Mouse (Mus musculus) intestine, embryonic 16.5 days (tissue): ENCODE measurements around the gene Med7. TPM values are rescaled to one million over a fixed set of nuclear protein-coding genes. Genes with fewer than 3 reads are reported as not detected.

Source experiments
- ATAC-seq: fragments of 200-750 bp; cut with Nextera tagmentation; 2 replicates; pipeline ENCODE4 v1.8.0; 2017; ENCODE audit warnings: moderate TSS enrichment, moderate library complexity
- H3K27ac ChIP-seq: fragments of 300-500 bp; sonication (generic); 2 replicates; pipeline ENCODE4 v1.5.1; 2014; ENCODE audit warnings: mild to moderate bottlenecking, low read length
- H3K27me3 ChIP-seq: fragments of 300-500 bp; sonication (generic); replicated peaks from 2 replicates; pipeline ENCODE4 v1.6.1; 2014; ENCODE audit warnings: low read length, control low read depth, mixed read lengths; ENCODE audit not compliant: control insufficient read depth, insufficient read depth
- H3K36me3 ChIP-seq: fragments of 300-500 bp; sonication (generic); 2 replicates; pipeline ENCODE4 v1.6.1; 2014; ENCODE audit warnings: low read length, control low read depth; ENCODE audit not compliant: control insufficient read depth, insufficient read depth
- H3K4me1 ChIP-seq: fragments of 300-500 bp; sonication (generic); 2 replicates; pipeline ENCODE4 v1.6.1; 2014; ENCODE audit warnings: low read length, control low read depth, mixed read lengths; ENCODE audit not compliant: control insufficient read depth, insufficient read depth
- H3K4me2 ChIP-seq: fragments of 300-500 bp; sonication (generic); 2 replicates; pipeline ENCODE4 v1.6.1; 2014; ENCODE audit warnings: low read depth, low read length, control low read depth
- H3K4me3 ChIP-seq: fragments of 300-500 bp; sonication (generic); 2 replicates; pipeline ENCODE4 v1.5.1; 2014; ENCODE audit warnings: mild to moderate bottlenecking, low read length
- H3K9ac ChIP-seq: fragments of 300-500 bp; sonication (generic); 2 replicates; pipeline ENCODE4 v1.6.1; 2014; ENCODE audit warnings: low read depth, low read length
- H3K9me3 ChIP-seq: fragments of 300-500 bp; sonication (generic); 2 replicates; pipeline ENCODE4 v1.6.1; 2016; ENCODE audit warnings: low read length, control low read depth; ENCODE audit not compliant: control insufficient read depth
- WGBS: fragments of 180-500 bp; shearing (Covaris S2); extraction: QIAGEN DNeasy Blood & Tissue Kit; methylation state at CpG from one replicate; pipeline ENCODE4 v1.1.7; 2014; 5-methylcytosine and 5-hydroxymethylcytosine counted together
- polyA plus RNA-seq: library from polyadenylated mRNA; unstranded; fragments of >200 nt; fragmentation: Nextera tagmentation; extraction: Ambion mirVana; gene quantifications from 2 replicates; pipeline ENCODE4 v1.2.1, GENCODE M21; 2015

Med7 gene
- polyA plus RNA-seq, 1 experiment from 2014 or later: 52.0 TPM

GRCm38 (mm10) chr11:46441774-46442173, 5.0 kb downstream of the Med7 start:
- no peak for ATAC-seq
- no peaks in the 10 kb centered on the region for H3K27me3 ChIP-seq
- no peak overlapping the region for H3K4me2 ChIP-seq
- no peak overlapping the region for H3K27ac ChIP-seq
- peaks cover 3% of the 10 kb centered on the region; the same call in 1 of the 2 replicates for H3K4me1 ChIP-seq
- no peaks in the 10 kb centered on the region for H3K9me3 ChIP-seq
- H3K36me3 ChIP-seq: peaks cover 7% of the 10 kb centered on the region; the same call in 1 of the 2 replicates
- no peak overlapping the region for H3K4me3 ChIP-seq
- 95% methylated on average over 1 of the region's 1 CpGs for WGBS
- no peak overlapping the region for H3K9ac ChIP-seq

GRCm38 (mm10) chr11:46443152-46443551, 6.4 kb downstream of the Med7 start:
- no peaks in the 10 kb centered on the region for H3K4me1 ChIP-seq
- H3K9ac ChIP-seq: no peak overlapping the region
- H3K4me3 ChIP-seq: no peak overlapping the region
- ATAC-seq: no peak
- H3K4me2 ChIP-seq: no peak overlapping the region
- H3K36me3 ChIP-seq: peaks cover 7% of the 10 kb centered on the region; the same call in 1 of the 2 replicates
- no peaks in the 10 kb centered on the region for H3K27me3 ChIP-seq
- 94% methylated on average over 1 of the region's 1 CpGs for WGBS
- H3K27ac ChIP-seq: no peak overlapping the region
- H3K9me3 ChIP-seq: no peaks in the 10 kb centered on the region

- ATAC-seq: no peak
- no peak overlapping the region for H3K4me3 ChIP-seq
- no peaks in the 10 kb centered on the region for H3K4me1 ChIP-seq
- 90% methylated on average over 5 of the region's 5 CpGs for WGBS
- H3K4me2 ChIP-seq: no peak overlapping the region
- peaks cover 7% of the 10 kb centered on the region; the same call in 1 of the 2 replicates for H3K36me3 ChIP-seq
- H3K27ac ChIP-seq: no peak overlapping the region
- H3K27me3 ChIP-seq: no peaks in the 10 kb centered on the region
- H3K9me3 ChIP-seq: no peaks in the 10 kb centered on the region
- no peak overlapping the region for H3K9ac ChIP-seq
These were observed 7.3 kb downstream of the Med7 start for GRCm38 (mm10) chr11:46443979-46444378.

- Histone ChIP-seq H3K9ac (no peak overlapping the region), H3K36me3 (peaks cover 3% of the 10 kb centered on the region; the same call in 1 of the 2 replicates), H3K4me3 (no peak overlapping the region), H3K4me2 (no peak overlapping the region), H3K27me3 (no peaks in the 10 kb centered on the region), H3K9me3 (no peaks in the 10 kb centered on the region), H3K27ac (no peak overlapping the region), H3K4me1 (no peaks in the 10 kb centered on the region)
- WGBS: 89% methylated on average over 6 of the region's 6 CpGs
- ATAC-seq: no peak
These were observed 9.4 kb downstream of the Med7 start for GRCm38 (mm10) chr11:46446150-46446549.

GRCm38 (mm10) chr11:46447644-46448484, 11.1 kb downstream of the Med7 start:
- no peaks in the 10 kb centered on the region for H3K27me3 ChIP-seq
- no peak for ATAC-seq
- WGBS: 78% methylated on average over 13 of the region's 13 CpGs
- no peaks in the 10 kb centered on the region for H3K4me1 ChIP-seq
- H3K4me2 ChIP-seq: no peak overlapping the region
- no peak overlapping the region for H3K27ac ChIP-seq
- H3K4me3 ChIP-seq: no peak overlapping the region
- H3K36me3 ChIP-seq: no peaks in the 10 kb centered on the region
- H3K9me3 ChIP-seq: no peaks in the 10 kb centered on the region
- no peak overlapping the region for H3K9ac ChIP-seq

- Histone ChIP-seq H3K27ac (no peak overlapping the region), H3K27me3 (no peaks in the 10 kb centered on the region), H3K4me1 (no peaks in the 10 kb centered on the region), H3K9ac (no peak overlapping the region), H3K9me3 (no peaks in the 10 kb centered on the region), H3K4me2 (no peak overlapping the region), H3K36me3 (no peaks in the 10 kb centered on the region), H3K4me3 (no peak overlapping the region)
- 78% methylated on average over 11 of the region's 11 CpGs for WGBS
- ATAC-seq: no peak
These were observed 12.8 kb downstream of the Med7 start for GRCm38 (mm10) chr11:46449461-46450080.

GRCm38 (mm10) chr11:46454453-46455045, 17.8 kb downstream of the Med7 start, which contains the start of gene Havcr2:
Gene Havcr2 (plus strand): TSS chr11:46454935.
- 64% methylated on average over 6 of the region's 6 CpGs for WGBS
- no peak within 1 kb of the TSS for H3K4me3 ChIP-seq
- H3K4me1 ChIP-seq: no peaks in the 10 kb centered on the region
- no peak within 1 kb of the TSS for H3K9ac ChIP-seq
- ATAC-seq: no peak
- H3K36me3 ChIP-seq: no peaks in the 10 kb centered on the region
- H3K27me3 ChIP-seq: no peaks in the 10 kb centered on the region
- no peak within 1 kb of the TSS for H3K4me2 ChIP-seq
- no peaks in the 10 kb centered on the region for H3K9me3 ChIP-seq
- no peak within 1 kb of the TSS for H3K27ac ChIP-seq

- Histone ChIP-seq H3K27me3 (no peaks in the 10 kb centered on the region), H3K4me1 (no peaks in the 10 kb centered on the region; the same call in 1 of the 2 replicates), H3K4me3 (no peak overlapping the region), H3K9me3 (no peaks in the 10 kb centered on the region), H3K4me2 (no peak overlapping the region), H3K36me3 (no peaks in the 10 kb centered on the region), H3K27ac (no peak overlapping the region), H3K9ac (no peak overlapping the region)
- ATAC-seq: no peak
- WGBS: 79% methylated on average over 3 of the region's 3 CpGs
These were observed 23.2 kb downstream of the Med7 start for GRCm38 (mm10) chr11:46459960-46460359.

GRCm38 (mm10) chr11:46461362-46461761, 24.6 kb downstream of the Med7 start:
- no peak overlapping the region for H3K27ac ChIP-seq
- 69% methylated on average over 5 of the region's 5 CpGs for whole genome bisulfite sequencing
- H3K27me3 ChIP-seq: no peaks in the 10 kb centered on the region
- H3K4me2 ChIP-seq: no peak overlapping the region
- no peaks in the 10 kb centered on the region for H3K9me3 ChIP-seq
- H3K4me1 ChIP-seq: no peaks in the 10 kb centered on the region; the same call in 1 of the 2 replicates
- H3K4me3 ChIP-seq: no peak overlapping the region
- ATAC-seq: no peak
- no peak overlapping the region for H3K9ac ChIP-seq
- H3K36me3 ChIP-seq: no peaks in the 10 kb centered on the region
